Mouse (Mus musculus): ENCODE data around the gene Abcb8. TPM values are rescaled to one million over a fixed set of nuclear protein-coding genes. Genes with fewer than 3 reads are reported as not detected.

Gene Abcb8
- polyA plus RNA-seq, 2 experiments: 16.9 to 18.0 TPM

DNA sequence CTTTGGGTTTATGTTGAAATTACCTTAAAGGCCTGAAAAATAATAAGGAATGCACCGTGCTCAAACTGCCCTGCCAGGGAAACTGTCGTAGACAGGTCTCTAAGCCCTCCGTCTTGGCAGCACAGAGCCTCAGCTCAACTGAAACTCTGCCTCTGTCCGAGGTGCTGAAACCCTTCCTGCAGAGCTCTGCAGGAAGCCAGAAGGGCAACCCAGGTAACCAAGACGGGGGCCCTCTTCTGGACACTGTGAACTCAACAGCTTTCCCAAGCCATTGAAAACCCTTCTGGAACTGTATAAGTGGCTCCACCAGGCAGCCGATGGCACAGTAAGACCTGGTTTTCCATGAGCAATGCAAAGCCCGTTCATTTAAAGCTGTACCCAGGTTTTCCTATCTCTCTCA, 36.0 kb upstream of the Abcb8 start:
- DNase-seq (ENCODE audit: low read depth in 3 of 3, low spot score in 3 of 3): peak; percentile 28 to 55 (median 34)

DNA sequence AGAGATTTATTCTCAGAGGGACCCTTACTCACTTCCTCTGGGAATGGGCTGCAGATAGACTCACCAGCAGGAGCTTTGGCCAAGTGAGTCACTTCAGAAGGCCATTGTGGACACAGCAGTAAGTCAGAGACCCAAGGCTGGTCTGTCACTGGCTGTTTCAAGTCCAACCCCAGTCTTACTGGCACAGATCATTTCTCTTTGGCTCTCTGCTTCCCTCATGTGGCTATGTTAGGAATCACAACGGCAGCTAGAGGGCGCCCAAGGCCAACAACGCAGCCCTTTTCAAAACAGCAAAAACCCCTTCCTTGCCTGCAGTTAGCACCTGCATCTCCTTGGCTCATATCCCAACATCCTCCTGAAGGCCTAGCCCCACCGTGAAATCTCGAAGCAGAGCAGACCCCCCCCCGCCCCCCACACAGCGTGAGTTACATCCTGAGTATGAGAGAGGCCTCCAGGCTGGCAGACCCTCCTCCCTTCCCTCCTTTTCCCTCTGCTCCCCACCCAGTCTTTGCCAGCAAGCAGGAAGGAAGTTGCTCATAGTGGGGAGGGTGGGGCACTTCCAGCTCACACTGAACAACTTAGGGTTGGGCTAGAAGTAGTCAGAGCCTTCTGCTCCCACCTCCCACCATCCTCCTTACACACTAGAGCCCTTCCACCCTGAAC, 32.5 kb upstream of the Abcb8 start:
- Histone ChIP-seq H3K4me1 (replicated peaks; ENCODE audit: control insufficient read depth in 2 of 2, insufficient read depth in 2 of 2, low read length in 1 of 2) (no peaks in the 10 kb centered on the region), H3K36me3 (replicated peaks; ENCODE audit: control insufficient read depth, insufficient read depth, low read depth) (no peaks in the 10 kb centered on the region), H3K27ac (no peak overlapping the region), H3K4me3 (ENCODE audit: insufficient read depth in 1 of 2, low read depth in 2 of 2, low read length in 2 of 2) (no peak overlapping the region), H3K4me2 (ENCODE audit: low read depth) (no peak overlapping the region), H3K9me3 (ENCODE audit: control insufficient read depth, low read length) (no peaks in the 10 kb centered on the region), H3K27me3 (ENCODE audit: control insufficient read depth, insufficient read depth, low read length) (no peaks in the 10 kb centered on the region; the same call in 1 of the 2 replicates), H3K9ac (replicated peaks) (no peak overlapping the region)
- no peak for TF ChIP-seq EP300 (IDR thresholded peaks at IDR 0.05; ENCODE audit: low read depth)
- peak; percentile 95 for TF ChIP-seq CTCF (IDR thresholded peaks at IDR 0.05; ENCODE audit: low read depth)
- no peak for ATAC-seq (ENCODE audit: insufficient read depth)
- peak in 2 of 3 experiments; percentile 40 to 51 for DNase-seq (ENCODE audit: low read depth in 3 of 3, low spot score in 3 of 3)
- 0% methylated on average over 7 of the region's 7 CpGs for WGBS (ENCODE audit: insufficient replicate concordance)

More for the DNA sequence above, 36.0 kb upstream of the Abcb8 start:
- Histone ChIP-seq H3K27ac (no peak overlapping the region), H3K27me3 (ENCODE audit: control insufficient read depth, insufficient read depth, low read length) (peaks cover 20% of the 10 kb centered on the region), H3K9me3 (ENCODE audit: control insufficient read depth, low read length) (no peaks in the 10 kb centered on the region), H3K4me3 (ENCODE audit: insufficient read depth in 1 of 2, low read depth in 2 of 2, low read length in 2 of 2) (no peak overlapping the region), H3K36me3 (replicated peaks; ENCODE audit: control insufficient read depth, insufficient read depth, low read depth) (no peaks in the 10 kb centered on the region), H3K9ac (replicated peaks) (no peak overlapping the region), H3K4me1 (replicated peaks; ENCODE audit: control insufficient read depth in 2 of 2, insufficient read depth in 2 of 2, low read length in 1 of 2) (no peaks in the 10 kb centered on the region), H3K4me2 (ENCODE audit: low read depth) (no peak overlapping the region)
- TF ChIP-seq CTCF (IDR thresholded peaks at IDR 0.05; ENCODE audit: low read depth) (peak; percentile 61), EP300 (IDR thresholded peaks at IDR 0.05; ENCODE audit: low read depth) (no peak)
- ATAC-seq (ENCODE audit: insufficient read depth): no peak
- WGBS (ENCODE audit: insufficient replicate concordance): 16% methylated on average over 7 of the region's 7 CpGs

DNA sequence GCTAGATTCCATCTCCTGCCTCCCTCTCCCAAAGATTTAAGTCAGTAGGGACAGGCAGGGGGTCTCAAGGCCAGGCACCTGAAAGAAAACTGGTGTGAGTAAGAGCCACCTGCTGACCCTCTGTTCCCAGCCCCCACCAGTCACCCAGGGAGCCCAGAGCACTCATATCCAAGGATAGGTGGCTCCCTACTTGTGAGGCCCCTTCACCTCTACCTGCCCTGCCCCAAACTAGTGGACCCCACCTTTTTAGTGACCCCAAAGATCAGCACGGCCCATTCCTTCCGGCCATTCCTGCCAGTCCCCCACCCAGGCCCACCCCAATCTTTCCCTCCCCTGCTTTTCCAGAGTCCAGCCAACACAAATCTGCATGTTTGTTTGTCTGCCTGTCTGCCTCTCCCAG, 30.0 kb upstream of the Abcb8 start:
- TF ChIP-seq EP300 (IDR thresholded peaks at IDR 0.05; ENCODE audit: low read depth) (no peak), CTCF (IDR thresholded peaks at IDR 0.05; ENCODE audit: low read depth) (no peak)
- 50% methylated on average over 2 of the region's 2 CpGs for WGBS (ENCODE audit: insufficient replicate concordance)

DNA sequence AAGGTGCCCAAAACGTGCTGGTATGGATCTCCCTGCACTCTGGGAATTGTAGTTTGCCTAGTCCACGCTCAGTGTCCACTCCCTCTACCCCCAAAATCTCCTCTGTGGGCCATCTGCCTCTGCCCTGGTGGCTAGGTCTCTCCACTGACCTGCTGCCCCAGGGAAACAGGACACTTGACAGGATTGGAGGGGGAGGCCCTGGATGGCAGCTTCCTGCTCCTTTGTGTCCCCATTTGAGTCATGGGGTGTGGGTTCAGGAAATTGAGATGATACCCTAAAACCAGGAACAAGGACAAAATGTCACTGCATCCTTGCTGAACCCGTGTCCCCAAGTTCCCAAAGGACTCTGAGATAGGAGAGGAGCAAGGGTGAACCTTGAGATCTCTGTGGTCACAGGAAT, 29.4 kb upstream of the Abcb8 start:
- WGBS (ENCODE audit: insufficient replicate concordance): 33% methylated on average over 3 of the region's 3 CpGs

More for the DNA sequence above, 30.0 kb upstream of the Abcb8 start:
- no peaks in the 10 kb centered on the region for H3K9me3 ChIP-seq (ENCODE audit: control insufficient read depth, low read length)
- no peak overlapping the region for H3K4me3 ChIP-seq (ENCODE audit: insufficient read depth in 1 of 2, low read depth in 2 of 2, low read length in 2 of 2)
- DNase-seq (ENCODE audit: low read depth in 3 of 3, low spot score in 3 of 3): no peak
- no peaks in the 10 kb centered on the region; the same call in 1 of the 2 replicates for H3K27me3 ChIP-seq (ENCODE audit: control insufficient read depth, insufficient read depth, low read length)
- no peak for ATAC-seq (ENCODE audit: insufficient read depth)
- no peak overlapping the region for H3K9ac ChIP-seq (replicated peaks)
- no peak overlapping the region for H3K4me2 ChIP-seq (ENCODE audit: low read depth)
- no peak overlapping the region for H3K27ac ChIP-seq
- H3K36me3 ChIP-seq (replicated peaks; ENCODE audit: control insufficient read depth, insufficient read depth, low read depth): no peaks in the 10 kb centered on the region
- no peaks in the 10 kb centered on the region for H3K4me1 ChIP-seq (replicated peaks; ENCODE audit: control insufficient read depth in 2 of 2, insufficient read depth in 2 of 2, low read length in 1 of 2)

GRCm38 (mm10) chr5:24364508-24364907, 29.0 kb upstream of the Abcb8 start, which contains the start of gene Nos3:
TSS of gene Nos3 (plus strand) at chr5:24364810.
- WGBS (ENCODE audit: insufficient replicate concordance): 37% methylated on average over 12 of the region's 12 CpGs
- DNase-seq (ENCODE audit: low read depth in 3 of 3, low spot score in 3 of 3) (no peak), ATAC-seq (ENCODE audit: insufficient read depth) (no peak)

More for the DNA sequence above, 29.4 kb upstream of the Abcb8 start:
- DNase-seq (ENCODE audit: low read depth in 3 of 3, low spot score in 3 of 3) (no peak), ATAC-seq (ENCODE audit: insufficient read depth) (no peak)
- no peaks in the 10 kb centered on the region for H3K4me1 ChIP-seq (replicated peaks; ENCODE audit: control insufficient read depth in 2 of 2, insufficient read depth in 2 of 2, low read length in 1 of 2)
- H3K27ac ChIP-seq: no peak overlapping the region
- H3K9ac ChIP-seq (replicated peaks): no peak overlapping the region
- H3K4me2 ChIP-seq (ENCODE audit: low read depth): no peak overlapping the region
- no peak overlapping the region for H3K4me3 ChIP-seq (ENCODE audit: insufficient read depth in 1 of 2, low read depth in 2 of 2, low read length in 2 of 2)
- no peaks in the 10 kb centered on the region for H3K36me3 ChIP-seq (replicated peaks; ENCODE audit: control insufficient read depth, insufficient read depth, low read depth)
- no peaks in the 10 kb centered on the region for H3K9me3 ChIP-seq (ENCODE audit: control insufficient read depth, low read length)
- no peaks in the 10 kb centered on the region; the same call in 1 of the 2 replicates for H3K27me3 ChIP-seq (ENCODE audit: control insufficient read depth, insufficient read depth, low read length)
- TF ChIP-seq EP300 (IDR thresholded peaks at IDR 0.05; ENCODE audit: low read depth) (no peak), CTCF (IDR thresholded peaks at IDR 0.05; ENCODE audit: low read depth) (no peak)

More at GRCm38 (mm10) chr5:24364508-24364907, 29.0 kb upstream of the Abcb8 start, which contains the start of gene Nos3:
- Histone ChIP-seq H3K4me2 (ENCODE audit: low read depth) (no peak within 1 kb of the TSS), H3K4me1 (replicated peaks; ENCODE audit: control insufficient read depth in 2 of 2, insufficient read depth in 2 of 2, low read length in 1 of 2) (no peaks in the 10 kb centered on the region), H3K27ac (no peak within 1 kb of the TSS), H3K27me3 (ENCODE audit: control insufficient read depth, insufficient read depth, low read length) (no peaks in the 10 kb centered on the region; the same call in 1 of the 2 replicates), H3K9ac (replicated peaks) (no peak within 1 kb of the TSS), H3K9me3 (ENCODE audit: control insufficient read depth, low read length) (no peaks in the 10 kb centered on the region), H3K4me3 (ENCODE audit: insufficient read depth in 1 of 2, low read depth in 2 of 2, low read length in 2 of 2) (no peak within 1 kb of the TSS), H3K36me3 (replicated peaks; ENCODE audit: control insufficient read depth, insufficient read depth, low read depth) (no peaks in the 10 kb centered on the region)
- TF ChIP-seq CTCF (IDR thresholded peaks at IDR 0.05; ENCODE audit: low read depth) (no peak), EP300 (IDR thresholded peaks at IDR 0.05; ENCODE audit: low read depth) (no peak)

All from liver, embryonic 14.5 days (tissue).